Mouse (Mus musculus) ES-Bruce4 (cell line): ENCODE results near the gene Spata1. TPM values are rescaled to one million over a fixed set of nuclear protein-coding genes. Genes with fewer than 3 reads are reported as not detected.

Experiments used
- H3K27ac ChIP-seq: 2 replicates; pipeline ENCODE4 v1.5.1; 2012; ENCODE audit warnings: low read length, inconsistent platforms; ENCODE audit not compliant: insufficient read depth
- H3K27me3 ChIP-seq: 2 replicates; pipeline ENCODE4 v1.6.1; 2012; ENCODE audit warnings: mild to moderate bottlenecking, low read length, inconsistent platforms; ENCODE audit not compliant: control insufficient read depth, poor library complexity, insufficient read depth, severe bottlenecking
- H3K36me3 ChIP-seq: 2 replicates; pipeline ENCODE4 v1.6.1; 2012; ENCODE audit warnings: inconsistent platforms, mild to moderate bottlenecking, low read length, moderate library complexity; ENCODE audit not compliant: control insufficient read depth, poor library complexity, insufficient read depth, severe bottlenecking
- H3K4me1 ChIP-seq: one replicate; pipeline ENCODE4 v1.8.1; 2011; ENCODE audit warnings: low read length; ENCODE audit not compliant: control insufficient read depth, insufficient read depth
- H3K4me3 ChIP-seq: 2 replicates; pipeline ENCODE4 v1.5.1; 2011; ENCODE audit warnings: low read depth, mild to moderate bottlenecking, low read length
- H3K9ac ChIP-seq: 2 replicates; pipeline ENCODE4 v1.6.1; 2012; ENCODE audit warnings: low read depth, mild to moderate bottlenecking, inconsistent platforms; ENCODE audit not compliant: poor library complexity, severe bottlenecking
- H3K9me3 ChIP-seq: replicated peaks from 2 replicates; pipeline ENCODE4 v1.6.1; 2012; ENCODE audit warnings: mild to moderate bottlenecking, low read length, inconsistent platforms; ENCODE audit not compliant: control insufficient read depth, poor library complexity, insufficient read depth, severe bottlenecking
- CTCF ChIP-seq: IDR thresholded peaks from one replicate; pipeline ENCODE4 v1.8.1; 2011; ENCODE audit warnings: low read depth, low read length
- EP300 ChIP-seq: IDR thresholded peaks from 2 replicates; pipeline ENCODE4 v1.6.1; 2011; ENCODE audit warnings: low read depth, low read length; ENCODE audit not compliant: insufficient read depth
- POLR2A ChIP-seq: IDR thresholded peaks from one replicate; pipeline ENCODE4 v1.8.1; 2011; ENCODE audit warnings: low read length; ENCODE audit not compliant: insufficient read depth
- polyA plus RNA-seq: library from polyadenylated mRNA; stranded (reverse); fragments of >200 nt; gene quantifications from 2 replicates; pipeline ENCODE4 v1.2.4, GENCODE M21; 2011; ENCODE audit warnings: low read depth; ENCODE audit not compliant: missing spikeins, insufficient read depth, insufficient read length

Gene Spata1
- polyA plus RNA-seq, 1 experiment, result 7.5 TPM

DNA sequence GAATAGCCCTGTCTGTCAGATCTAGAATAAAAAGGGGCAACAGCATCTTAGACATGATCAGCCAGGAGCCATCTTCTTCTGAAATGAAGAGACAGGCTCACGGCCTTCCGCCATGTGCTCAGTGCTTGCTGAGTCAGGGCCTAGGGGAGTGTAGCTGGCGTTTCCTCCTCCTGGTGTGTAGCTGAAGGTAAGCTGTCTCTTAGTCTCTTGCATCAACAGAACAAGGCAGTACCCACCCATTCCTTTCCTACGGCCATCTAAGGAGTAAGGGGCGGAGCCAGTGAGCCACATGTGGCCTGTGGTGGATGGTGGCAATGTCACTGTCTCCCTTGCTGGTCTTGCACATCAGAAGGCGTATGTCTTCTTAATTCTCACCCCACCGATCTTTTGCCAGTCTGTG is 89.4 kb downstream of the Spata1 start:
- Histone ChIP-seq H3K27ac (no peak overlapping the region), H3K4me1 (peaks cover 2% of the 10 kb centered on the region), H3K27me3 (no peaks in the 10 kb centered on the region), H3K9ac (no peak overlapping the region), H3K36me3 (no peaks in the 10 kb centered on the region), H3K4me3 (no peak overlapping the region), H3K9me3 (no peaks in the 10 kb centered on the region)
- TF ChIP-seq EP300 (no peak), POLR2A (no peak), CTCF (no peak)

Other genes starting within 250 kb of the Spata1 start
- gene Ssx2ip, start 95.1 kb downstream of the Spata1 start, polyA plus RNA-seq, result 27.3 and 28.2 TPM in 2 replicates
- gene Ctbs, start 50.0 kb downstream of the Spata1 start, polyA plus RNA-seq, result 15.1 and 17.1 TPM in 2 replicates
- gene Gng5, start 54 bp upstream of the Spata1 start, polyA plus RNA-seq, result 296 and 330 TPM in 2 replicates
- 79.2 and 79.8 TPM in 2 replicates for gene Rpf1, start 21.7 kb upstream of the Spata1 start, polyA plus RNA-seq
- not detected in 2 replicates for gene Uox, start 70.7 kb upstream of the Spata1 start, polyA plus RNA-seq
- gene Dnase2b, start 115.8 kb upstream of the Spata1 start, polyA plus RNA-seq, result not detected in 2 replicates
- not detected in 2 replicates for gene 4930503B20Rik, start 151.6 kb upstream of the Spata1 start, polyA plus RNA-seq
- gene Samd13, start 185.8 kb upstream of the Spata1 start, polyA plus RNA-seq, result not detected in 2 replicates